Mouse (Mus musculus) myocyte (in vitro differentiated cells): Measurements from ENCODE around the gene Mrpl11.

Experiments
- CEBPB ChIP-seq: IDR thresholded peaks from 2 replicates; pipeline ENCODE4 v1.6.1; 2011; ENCODE audit warnings: mild to moderate bottlenecking, moderate library complexity; ENCODE audit not compliant: poor library complexity, insufficient read depth, severe bottlenecking
- E2F4 ChIP-seq: IDR thresholded peaks from one replicate; pipeline ENCODE4 v1.6.1; 2011; ENCODE audit warnings: mild to moderate bottlenecking, control low read depth, moderate library complexity; ENCODE audit not compliant: insufficient read depth
- MAX ChIP-seq: IDR thresholded peaks from one replicate; pipeline ENCODE4 v1.6.1; 2011; ENCODE audit warnings: low read depth, mild to moderate bottlenecking, control low read depth
- MYOD1 ChIP-seq, 3 experiments: IDR thresholded peaks; one replicate each; pipeline ENCODE4 v1.6.1; 2011; ENCODE audit warnings: control low read depth in 2 of 3, low read depth in 2 of 3, mild to moderate bottlenecking in 2 of 3, moderate library complexity in 1 of 3; ENCODE audit not compliant: insufficient read length in 2 of 3, control insufficient read depth in 1 of 3
- MYOG ChIP-seq, 3 experiments: IDR thresholded peaks; one replicate each; pipeline ENCODE4 v1.6.1; 2011; ENCODE audit warnings: control low read depth in 2 of 3, low read depth in 2 of 3, mild to moderate bottlenecking in 2 of 3; ENCODE audit not compliant: insufficient read length in 2 of 3, control insufficient read depth in 1 of 3, insufficient read depth in 1 of 3
- POLR2A ChIP-seq: IDR thresholded peaks from one replicate; pipeline ENCODE4 v1.6.1; 2011; ENCODE audit warnings: low read depth, mild to moderate bottlenecking, control low read depth, moderate library complexity; ENCODE audit not compliant: insufficient read length
- POLR2AphosphoS2 ChIP-seq: IDR thresholded peaks from one replicate; pipeline ENCODE4 v1.6.1; 2011; ENCODE audit warnings: low read depth, control low read depth; ENCODE audit not compliant: insufficient read length
- USF1 ChIP-seq: IDR thresholded peaks from one replicate; pipeline ENCODE4 v1.6.1; 2011; ENCODE audit warnings: low read depth, mild to moderate bottlenecking, control low read depth, moderate library complexity

DNA sequence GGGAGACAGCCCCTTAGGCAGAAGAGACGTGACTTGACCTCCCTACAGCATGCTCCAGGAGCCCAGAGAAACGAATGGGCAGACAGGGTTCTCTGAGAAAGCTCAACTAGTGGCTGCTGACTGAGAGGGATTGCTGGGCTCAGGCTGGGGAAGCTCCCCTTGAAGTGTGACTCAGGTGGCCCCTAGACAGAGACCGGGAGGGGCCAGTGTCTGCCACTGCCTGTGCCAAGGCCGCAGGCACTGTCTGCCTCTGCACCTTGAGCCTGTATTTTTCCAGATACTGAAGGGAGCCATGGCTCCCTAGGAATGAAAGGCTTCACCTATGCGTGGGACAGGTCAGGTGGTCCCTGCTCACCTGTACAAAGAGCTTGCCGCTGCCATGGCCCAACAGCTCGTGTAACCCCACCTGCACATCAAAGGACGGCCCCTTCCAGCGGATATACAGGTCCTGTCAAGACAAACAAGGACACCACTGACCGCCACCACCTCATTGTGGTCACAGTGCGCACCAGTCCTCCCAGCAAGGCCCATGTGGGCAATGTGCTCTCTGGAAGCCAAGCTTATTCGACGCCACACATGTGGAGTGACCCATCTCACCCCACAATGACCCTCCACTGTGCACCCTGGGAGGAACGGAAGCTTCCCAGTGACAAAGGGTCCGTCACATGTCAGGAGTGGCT is 45.9 kb upstream of the Mrpl11 start:
- TF ChIP-seq POLR2AphosphoS2 = no peak
- no peak for TF ChIP-seq POLR2A
- TF ChIP-seq CEBPB = no peak
- TF ChIP-seq MYOD1 (IDR thresholded peaks at IDR 0.05; ENCODE audit: control insufficient read depth in 1 of 3, insufficient read length in 2 of 3, low read depth in 2 of 3) = no peak
- no peak for TF ChIP-seq USF1
- no peak for TF ChIP-seq MAX
- no peak for TF ChIP-seq MYOG (IDR thresholded peaks at IDR 0.05; ENCODE audit: control insufficient read depth in 1 of 3, insufficient read depth in 1 of 3, insufficient read length in 2 of 3, low read depth in 2 of 3)
- no peak for TF ChIP-seq E2F4
